Mouse (Mus musculus): ENCODE measurements at regions not wholly inside any gene's neighbourhood (a gene's known extent, or its start where the extent isn't known, plus 50 kb on each side); places are given as distances from the start of the nearest gene placed in this dataset.

DNA sequence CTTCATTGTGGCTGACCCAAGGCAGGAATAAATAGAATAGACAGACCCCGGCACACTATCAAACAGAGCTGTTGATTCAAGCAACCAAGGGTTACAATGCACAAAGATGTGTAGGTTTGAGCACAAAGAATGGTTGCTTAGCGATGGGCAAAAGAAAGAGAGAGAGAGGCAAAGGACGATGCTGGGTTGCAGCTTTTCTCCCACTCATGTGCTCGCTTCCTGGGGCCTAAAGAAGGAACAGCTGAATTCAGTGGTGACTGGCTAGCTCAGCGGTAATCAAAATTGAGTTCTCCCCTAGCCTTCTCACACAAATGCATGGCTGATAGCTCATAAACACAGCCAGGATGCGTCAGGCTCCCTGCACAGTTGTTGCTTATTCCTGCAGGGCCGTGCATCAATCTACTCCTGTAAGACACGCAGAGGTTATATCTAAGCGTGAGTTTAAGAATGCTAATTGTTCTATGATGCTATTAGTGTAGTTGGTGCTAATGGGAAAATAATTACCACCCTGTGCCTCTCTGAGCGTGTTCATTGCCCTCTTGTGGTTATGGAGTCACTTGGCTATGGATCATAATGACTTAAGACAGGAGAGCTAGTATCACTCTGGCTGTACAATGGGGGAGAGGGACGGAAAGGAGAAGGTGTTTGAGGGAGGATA, 216.2 kb upstream of the Serp2 start:
- no peaks in the 10 kb centered on the region for H3K9me3 ChIP-seq
- no peak for ATAC-seq (ENCODE audit: borderline replicate concordance, extremely low read depth, low FRiP score, low TSS enrichment)
- 74% methylated on average over 11 of the region's 11 CpGs for WGBS
- H3K9ac ChIP-seq, result no peak overlapping the region
- no peak overlapping the region for H3K27ac ChIP-seq
- H3K4me3 ChIP-seq, result no peak overlapping the region
- H3K27me3 ChIP-seq, result no peaks in the 10 kb centered on the region
- no peaks in the 10 kb centered on the region for H3K4me1 ChIP-seq
- no peak overlapping the region for H3K4me2 ChIP-seq
- H3K36me3 ChIP-seq, result no peaks in the 10 kb centered on the region

DNA sequence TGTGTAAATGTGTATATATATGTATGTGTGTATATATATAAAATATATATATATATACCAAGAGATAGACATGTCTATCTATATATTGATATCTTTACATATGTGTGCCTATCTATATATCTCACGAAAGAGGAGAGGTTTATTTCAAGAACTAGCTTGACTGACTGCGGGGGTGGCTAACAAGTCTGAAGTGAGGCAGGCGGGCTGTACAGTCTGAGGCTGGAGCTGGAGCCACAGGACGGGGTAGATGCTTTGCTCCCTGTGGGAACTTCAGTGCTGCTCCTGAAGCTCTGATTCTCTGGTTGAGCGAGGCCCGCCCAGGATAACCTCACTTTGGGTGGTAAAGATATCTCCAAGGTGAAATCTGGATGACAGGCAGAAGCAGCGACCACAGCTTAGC, 213.4 kb upstream of the Serp2 start:
- ATAC-seq (ENCODE audit: borderline replicate concordance, extremely low read depth, low FRiP score, low TSS enrichment), result no peak
- Histone ChIP-seq H3K4me2 (no peak overlapping the region), H3K27ac (no peak overlapping the region), H3K9ac (no peak overlapping the region), H3K4me1 (peaks cover 15% of the 10 kb centered on the region), H3K36me3 (no peaks in the 10 kb centered on the region), H3K4me3 (no peak overlapping the region), H3K9me3 (no peaks in the 10 kb centered on the region), H3K27me3 (no peaks in the 10 kb centered on the region)
- 78% methylated on average over 7 of the region's 7 CpGs for WGBS

DNA sequence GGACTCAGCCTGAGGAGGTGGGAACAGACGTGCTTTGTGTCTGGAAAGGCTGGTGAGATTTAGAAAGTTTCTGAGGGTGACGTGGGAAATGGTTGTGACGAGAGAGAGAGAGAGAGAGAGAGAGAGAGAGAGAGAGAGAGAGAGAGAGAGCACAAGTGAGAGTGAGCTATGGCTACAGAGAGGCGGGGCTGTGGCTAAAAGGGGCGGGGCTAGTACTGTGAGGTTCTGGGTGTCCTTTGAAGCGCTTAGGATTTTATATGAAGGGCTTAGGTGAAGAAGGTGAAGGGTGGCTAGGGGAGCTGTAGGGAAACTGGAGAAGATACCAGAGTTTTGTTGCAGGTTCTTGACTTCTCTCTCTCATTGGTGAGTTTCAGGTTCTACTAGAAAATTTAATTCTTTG, 210.6 kb upstream of the Serp2 start:
- Histone ChIP-seq H3K4me2 (no peak overlapping the region), H3K9me3 (no peaks in the 10 kb centered on the region), H3K4me3 (no peak overlapping the region), H3K36me3 (no peaks in the 10 kb centered on the region), H3K9ac (no peak overlapping the region), H3K27ac (no peak overlapping the region), H3K4me1 (peaks cover 43% of the 10 kb centered on the region), H3K27me3 (no peaks in the 10 kb centered on the region)
- ATAC-seq (ENCODE audit: borderline replicate concordance, extremely low read depth, low FRiP score, low TSS enrichment), result no peak
- WGBS, result 48% methylated on average over 6 of the region's 6 CpGs

DNA sequence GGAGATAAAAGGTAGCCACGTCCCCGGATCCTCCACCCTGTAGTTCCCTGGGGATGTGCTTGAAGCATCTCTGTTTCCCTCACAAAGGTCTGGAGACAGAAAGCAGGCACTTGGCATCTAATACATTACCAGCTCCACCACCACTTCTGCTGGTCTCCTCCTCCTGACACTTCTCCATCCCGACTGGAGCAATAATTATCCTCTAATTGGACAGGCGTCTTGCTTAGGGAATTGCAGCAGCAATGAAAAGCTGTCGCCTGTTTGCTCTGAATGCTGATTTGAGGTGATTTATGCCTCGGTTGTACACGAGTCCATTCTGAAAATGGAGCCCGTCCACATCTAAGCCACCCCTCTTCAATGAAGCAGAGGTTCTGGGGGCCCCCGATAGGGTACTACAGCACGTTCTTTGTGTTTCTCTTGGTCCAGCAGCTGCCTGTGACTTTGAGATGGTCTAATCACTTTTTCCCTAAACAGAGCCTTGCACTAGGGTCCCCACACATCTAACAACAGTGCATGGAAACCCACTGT, 209.6 kb upstream of the Serp2 start:
- Histone ChIP-seq H3K4me3 (no peak overlapping the region), H3K27ac (no peak overlapping the region), H3K9me3 (no peaks in the 10 kb centered on the region), H3K4me2 (no peak overlapping the region), H3K27me3 (no peaks in the 10 kb centered on the region), H3K4me1 (peaks cover 46% of the 10 kb centered on the region), H3K36me3 (no peaks in the 10 kb centered on the region), H3K9ac (no peak overlapping the region)
- WGBS, result 60% methylated on average over 10 of the region's 10 CpGs
- no peak for ATAC-seq (ENCODE audit: borderline replicate concordance, extremely low read depth, low FRiP score, low TSS enrichment)

DNA sequence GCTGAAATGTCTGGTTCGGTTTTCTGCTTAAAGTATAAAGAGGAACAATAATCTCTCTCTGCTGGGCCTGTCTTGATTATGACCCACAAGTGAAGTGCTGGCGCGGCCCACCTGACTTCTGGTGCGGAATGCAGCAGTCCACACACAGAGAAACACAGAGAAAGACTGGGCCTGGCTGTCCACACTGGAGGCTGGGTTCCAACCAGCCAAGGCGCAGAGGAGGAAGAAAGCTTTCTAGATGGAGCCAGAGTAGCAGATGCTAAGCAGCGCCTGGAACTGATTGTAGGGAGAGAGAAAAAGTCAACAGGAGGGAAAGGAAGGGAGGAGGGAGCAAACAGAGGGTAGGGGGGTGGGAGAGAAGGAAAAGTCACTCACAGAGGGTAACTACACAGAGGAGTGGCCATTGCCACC, 208.4 kb upstream of the Serp2 start:
- H3K9ac ChIP-seq, result no peak overlapping the region
- H3K4me1 ChIP-seq, result peaks cover 51% of the 10 kb centered on the region
- H3K27me3 ChIP-seq, result no peaks in the 10 kb centered on the region
- H3K27ac ChIP-seq, result peak overlapping the region; percentile 72
- no peak overlapping the region for H3K4me3 ChIP-seq
- ATAC-seq (ENCODE audit: borderline replicate concordance, extremely low read depth, low FRiP score, low TSS enrichment), result peak; percentile 40; the same call in 1 of the 2 replicates
- peak overlapping the region; percentile 30; the same call in 1 of the 2 replicates for H3K4me2 ChIP-seq
- H3K9me3 ChIP-seq, result no peaks in the 10 kb centered on the region
- 47% methylated on average over 6 of the region's 6 CpGs for WGBS
- H3K36me3 ChIP-seq, result no peaks in the 10 kb centered on the region

DNA sequence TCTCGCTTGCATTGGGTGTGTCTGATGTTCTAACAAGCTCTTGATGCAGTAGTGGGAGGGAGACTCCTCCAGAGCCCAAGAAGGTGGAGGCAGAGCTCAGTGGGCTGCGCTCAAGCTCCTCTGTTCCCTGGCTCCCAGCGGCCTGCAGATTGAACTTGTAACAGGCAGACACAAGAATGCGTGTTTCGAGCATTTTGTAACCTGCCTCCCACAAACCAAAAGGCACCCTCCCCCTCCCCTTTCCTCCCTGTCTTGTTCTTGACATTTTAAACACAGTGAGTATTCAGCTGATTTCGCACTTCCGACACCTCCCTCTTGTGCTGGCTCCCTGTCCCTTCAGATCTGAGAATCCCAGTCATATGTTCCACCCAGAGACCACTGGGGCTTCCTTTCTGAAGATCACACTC, 207.7 kb upstream of the Serp2 start:
- Histone ChIP-seq H3K4me1 (peaks cover 51% of the 10 kb centered on the region), H3K36me3 (no peaks in the 10 kb centered on the region), H3K4me3 (no peak overlapping the region), H3K4me2 (peak overlapping the region; percentile 30; the same call in 1 of the 2 replicates), H3K27me3 (no peaks in the 10 kb centered on the region), H3K9ac (0 out of 2 replicates have a peak overlapping the region, but pooled peaks have one; percentile 0), H3K9me3 (no peaks in the 10 kb centered on the region), H3K27ac (peak overlapping the region; percentile 72)
- 14% methylated on average over 7 of the region's 7 CpGs for WGBS
- ATAC-seq (ENCODE audit: borderline replicate concordance, extremely low read depth, low FRiP score, low TSS enrichment), result no peak

DNA sequence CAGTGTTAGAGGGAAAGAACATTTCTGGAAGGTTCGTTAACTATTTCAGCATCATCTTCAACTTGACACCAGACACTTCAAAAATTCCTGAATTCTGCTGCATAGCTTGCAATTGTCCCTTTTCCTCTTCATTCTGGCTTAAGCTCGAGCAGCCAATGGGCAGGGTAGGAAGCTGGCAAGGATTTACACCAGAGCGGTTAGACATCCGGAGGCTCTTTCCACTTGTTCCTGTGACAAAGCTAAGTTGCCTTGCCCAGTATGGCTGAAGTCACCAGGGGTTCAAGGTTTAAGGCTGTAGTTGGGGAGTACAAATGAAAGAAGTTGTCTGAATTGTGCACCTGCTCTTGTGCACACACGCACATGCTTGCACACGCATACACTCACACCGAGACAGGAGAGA, 206.8 kb upstream of the Serp2 start:
- WGBS, result 67% methylated on average over 7 of the region's 7 CpGs
- Histone ChIP-seq H3K27me3 (no peaks in the 10 kb centered on the region), H3K4me1 (peaks cover 51% of the 10 kb centered on the region), H3K9ac (no peak overlapping the region), H3K4me3 (no peak overlapping the region), H3K9me3 (no peaks in the 10 kb centered on the region), H3K36me3 (no peaks in the 10 kb centered on the region), H3K27ac (no peak overlapping the region), H3K4me2 (no peak overlapping the region)
- no peak for ATAC-seq (ENCODE audit: borderline replicate concordance, extremely low read depth, low FRiP score, low TSS enrichment)

DNA sequence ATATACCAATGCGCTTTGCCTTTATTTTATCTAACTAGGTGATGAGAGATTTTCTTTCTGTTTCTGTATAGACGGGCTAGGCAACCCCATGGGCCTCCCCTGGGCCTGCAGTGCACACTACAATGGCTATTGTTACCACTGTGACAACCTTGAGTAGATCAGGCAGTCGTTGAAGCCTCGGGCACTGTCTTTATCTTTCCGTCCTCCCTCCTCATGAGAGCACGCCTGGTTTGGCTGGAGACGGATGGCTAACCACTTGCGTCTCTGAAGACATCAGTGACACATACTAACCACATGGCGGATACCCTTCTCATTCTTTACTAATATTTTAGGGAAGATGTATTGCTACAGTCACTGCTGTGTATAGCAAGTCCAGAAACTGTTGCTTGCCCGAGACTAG, 206.1 kb upstream of the Serp2 start:
- no peak overlapping the region for H3K27ac ChIP-seq
- H3K4me2 ChIP-seq, result no peak overlapping the region
- no peak for ATAC-seq (ENCODE audit: borderline replicate concordance, extremely low read depth, low FRiP score, low TSS enrichment)
- H3K4me1 ChIP-seq, result peaks cover 51% of the 10 kb centered on the region
- 46% methylated on average over 10 of the region's 10 CpGs for WGBS
- H3K27me3 ChIP-seq, result no peaks in the 10 kb centered on the region
- no peaks in the 10 kb centered on the region for H3K36me3 ChIP-seq
- H3K9me3 ChIP-seq, result no peaks in the 10 kb centered on the region
- H3K4me3 ChIP-seq, result no peak overlapping the region
- no peak overlapping the region for H3K9ac ChIP-seq

DNA sequence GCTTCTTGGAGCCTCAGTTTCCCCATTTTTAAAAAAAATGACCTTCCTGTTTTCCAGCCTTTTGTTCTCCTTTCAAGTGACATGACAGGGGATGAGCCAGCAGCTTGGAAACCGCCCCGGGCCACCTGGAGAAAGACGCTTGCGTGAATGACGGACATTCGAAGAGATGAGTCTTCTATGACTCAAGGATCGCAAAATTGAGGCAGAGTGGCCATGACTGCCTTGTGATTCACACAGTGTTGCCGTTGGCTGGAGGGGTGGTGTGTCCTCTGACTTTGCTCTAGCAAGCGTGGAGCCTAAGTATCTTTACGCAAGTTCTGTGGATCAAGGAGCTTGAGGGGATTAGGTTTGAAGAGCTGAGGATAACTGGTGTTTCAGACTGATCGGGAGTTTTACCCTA, 205.0 kb upstream of the Serp2 start:
- Histone ChIP-seq H3K9ac (no peak overlapping the region), H3K9me3 (no peaks in the 10 kb centered on the region), H3K4me2 (no peak overlapping the region), H3K4me3 (no peak overlapping the region), H3K4me1 (peaks cover 51% of the 10 kb centered on the region), H3K27me3 (no peaks in the 10 kb centered on the region), H3K36me3 (no peaks in the 10 kb centered on the region), H3K27ac (no peak overlapping the region)
- ATAC-seq (ENCODE audit: borderline replicate concordance, extremely low read depth, low FRiP score, low TSS enrichment), result no peak
- WGBS, result 96% methylated on average over 11 of the region's 11 CpGs

DNA sequence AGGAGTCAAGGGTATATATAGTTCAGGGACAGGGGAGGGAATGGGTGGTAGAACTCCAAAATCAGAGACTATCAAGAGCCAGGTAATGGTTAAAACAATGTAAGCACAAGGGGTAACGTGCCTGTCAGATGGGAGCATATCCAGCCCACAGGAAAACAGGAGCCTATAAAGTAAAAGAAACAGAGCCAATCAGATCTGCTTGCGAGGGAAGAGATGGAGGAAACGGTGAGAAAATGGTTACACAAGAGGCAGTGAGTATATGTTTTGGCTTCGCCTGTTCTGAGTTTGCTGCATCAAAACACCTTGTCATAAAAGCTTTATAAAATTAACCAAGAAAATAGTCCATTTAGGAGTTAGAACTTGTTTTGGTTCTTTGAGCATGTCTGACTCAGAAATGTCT, 204.6 kb upstream of the Serp2 start:
- Histone ChIP-seq H3K27me3 (no peaks in the 10 kb centered on the region), H3K9ac (no peak overlapping the region), H3K36me3 (no peaks in the 10 kb centered on the region), H3K9me3 (no peaks in the 10 kb centered on the region), H3K27ac (no peak overlapping the region), H3K4me2 (no peak overlapping the region), H3K4me3 (no peak overlapping the region), H3K4me1 (peaks cover 47% of the 10 kb centered on the region)
- no peak for ATAC-seq (ENCODE audit: borderline replicate concordance, extremely low read depth, low FRiP score, low TSS enrichment)
- WGBS, result 86% methylated on average over 4 of the region's 4 CpGs

DNA sequence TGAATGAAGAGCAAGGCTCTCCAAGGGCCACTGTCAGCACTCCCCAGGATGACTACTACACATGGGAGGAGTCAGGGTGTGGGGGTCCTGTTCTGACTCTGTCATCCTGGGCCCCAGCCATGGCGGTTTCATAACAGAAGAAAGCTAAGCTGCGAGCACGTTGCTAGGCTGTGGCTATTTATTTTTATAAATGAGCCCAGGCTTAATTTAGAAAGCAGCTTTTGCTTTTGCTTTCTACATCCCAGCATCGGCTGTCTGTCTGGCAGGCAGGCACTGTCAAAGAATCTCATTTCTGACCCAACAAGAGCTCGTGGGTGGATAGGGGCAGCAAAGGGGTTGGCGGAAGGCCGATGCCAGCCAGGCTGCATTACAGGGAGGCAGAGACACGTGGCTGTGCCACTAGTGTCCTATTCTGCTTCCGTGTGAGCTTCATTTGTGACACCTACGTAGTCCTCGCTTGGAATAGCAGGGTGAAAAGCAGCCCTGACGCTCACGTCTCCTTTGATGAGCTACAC, 203.9 kb upstream of the Serp2 start:
- 70% methylated on average over 13 of the region's 13 CpGs for WGBS
- Histone ChIP-seq H3K9me3 (no peaks in the 10 kb centered on the region), H3K4me3 (no peak overlapping the region), H3K27me3 (no peaks in the 10 kb centered on the region), H3K4me1 (peaks cover 40% of the 10 kb centered on the region), H3K27ac (no peak overlapping the region), H3K36me3 (no peaks in the 10 kb centered on the region), H3K4me2 (no peak overlapping the region), H3K9ac (no peak overlapping the region)
- peak; percentile 58 for ATAC-seq (ENCODE audit: borderline replicate concordance, extremely low read depth, low FRiP score, low TSS enrichment)

DNA sequence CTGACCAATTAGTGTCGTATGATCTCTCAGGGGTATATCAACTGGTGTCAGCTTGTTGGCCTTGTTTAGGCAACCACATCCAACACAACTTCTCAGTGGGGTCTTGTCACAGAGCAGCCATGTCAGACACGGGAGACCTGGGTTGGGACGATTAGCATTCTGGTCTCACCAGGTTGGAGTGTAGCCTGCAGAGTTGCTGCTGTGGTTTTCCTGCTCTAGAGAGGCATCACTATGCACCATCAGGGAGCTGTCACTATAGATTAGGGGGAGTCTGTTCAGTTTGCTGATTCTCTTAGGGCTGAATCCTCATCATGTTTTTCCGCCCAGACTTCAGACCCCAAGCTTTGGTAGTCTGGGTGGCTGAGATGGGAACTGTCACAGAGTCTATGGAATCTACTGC, 202.7 kb upstream of the Serp2 start:
- Histone ChIP-seq H3K9me3 (no peaks in the 10 kb centered on the region), H3K9ac (no peak overlapping the region), H3K36me3 (no peaks in the 10 kb centered on the region), H3K27ac (no peak overlapping the region), H3K4me1 (peaks cover 29% of the 10 kb centered on the region), H3K27me3 (no peaks in the 10 kb centered on the region), H3K4me2 (no peak overlapping the region), H3K4me3 (no peak overlapping the region)
- no peak for ATAC-seq (ENCODE audit: borderline replicate concordance, extremely low read depth, low FRiP score, low TSS enrichment)
- 90% methylated on average over 4 of the region's 4 CpGs for WGBS

Measured in lung, embryonic 15.5 days (tissue).